Mouse (Mus musculus) small intestine, adult 2 months (tissue): Measurements from ENCODE around the gene Ptpro.

ENCODE experiments used
- CTCF ChIP-seq: fragments of 200-500 bp; IDR thresholded peaks from 2 replicates; pipeline ENCODE4 v1.5.1; 2012; ENCODE audit warnings: low read depth, mild to moderate bottlenecking, control low read depth, inconsistent platforms, low read length, moderate library complexity, mixed read lengths; ENCODE audit not compliant: insufficient replicate concordance, insufficient read length; ENCODE audit errors: extremely low read depth
- POLR2A ChIP-seq: fragments of 200-500 bp; IDR thresholded peaks from 2 replicates; pipeline ENCODE4 v1.6.1; 2012; ENCODE audit warnings: low read depth, mild to moderate bottlenecking, control low read depth, inconsistent platforms, low read length, moderate library complexity

GRCm38 (mm10) chr6:137364681-137365080 is 112.6 kb downstream of the Ptpro start:
- TF ChIP-seq POLR2A = no peak
- TF ChIP-seq CTCF = no peak
